Mouse (Mus musculus): ENCODE measurements around the gene Vmn2r3.

DNA sequence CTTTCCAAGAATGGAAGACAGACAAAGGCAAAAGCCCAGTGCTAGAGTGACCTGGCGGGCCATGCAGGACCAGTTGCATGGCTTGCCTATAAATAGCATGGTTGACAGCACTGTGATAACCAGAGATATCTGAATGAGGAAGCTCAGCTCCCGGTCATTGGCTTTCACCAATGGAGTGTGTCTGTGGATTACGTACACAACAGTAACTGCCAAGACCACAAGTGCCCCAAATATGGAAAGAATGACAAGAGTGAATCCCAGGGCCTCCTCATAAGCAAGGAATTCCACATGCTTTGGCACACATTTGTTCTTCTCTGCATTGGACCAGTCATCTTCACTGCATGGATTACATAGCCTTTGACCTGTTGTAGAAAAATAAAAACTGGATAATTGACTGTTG lies 29.9 kb downstream of the Vmn2r3 start:
- TF ChIP-seq POLR2A (IDR thresholded peaks at IDR 0.05; ENCODE audit: low read depth, low read length) (no peak), CTCF (IDR thresholded peaks at IDR 0.05; ENCODE audit: extremely low read depth, insufficient read length, insufficient replicate concordance, low read depth, low read length) (no peak)
